Mouse (Mus musculus): Measurements from ENCODE around the gene 6430531B16Rik. TPM values are rescaled to one million over a fixed set of nuclear protein-coding genes. Genes with fewer than 3 reads are reported as not detected.

Gene 6430531B16Rik
- polyA plus RNA-seq, 1 experiment from 2014 or later, result not detected

GRCm38 (mm10) chr7:139974307-139974706, 4.2 kb downstream of the 6430531B16Rik start:
- Histone ChIP-seq H3K4me3 (ENCODE audit: low read depth, low read length) (no peak overlapping the region), H3K9me3 (ENCODE audit: low read length) (no peaks in the 10 kb centered on the region), H3K9ac (replicated peaks) (no peak overlapping the region), H3K4me2 (ENCODE audit: low read depth, low read length) (no peak overlapping the region), H3K27me3 (ENCODE audit: insufficient read depth, low read length) (no peaks in the 10 kb centered on the region), H3K4me1 (ENCODE audit: insufficient read depth) (peaks cover 10% of the 10 kb centered on the region), H3K27ac (ENCODE audit: low read depth) (peak overlapping the region; percentile 84), H3K36me3 (replicated peaks; ENCODE audit: insufficient read depth, low read length) (no peaks in the 10 kb centered on the region)
- DNase-seq (peak; percentile 45), ATAC-seq (peak; percentile 33; the same call in 1 of the 2 replicates)
- 0 out of 2 replicates have a peak, but pooled peaks have one; percentile 32 for TF ChIP-seq EP300 (IDR thresholded peaks at IDR 0.05; ENCODE audit: low read depth)
- TF ChIP-seq CTCF (IDR thresholded peaks at IDR 0.05; ENCODE audit: low read depth), result no peak
- 35% methylated on average over 10 of the region's 10 CpGs for WGBS (ENCODE audit: insufficient replicate concordance)

GRCm38 (mm10) chr7:139972923-139973331, 5.6 kb downstream of the 6430531B16Rik start:
- H3K36me3 ChIP-seq (replicated peaks; ENCODE audit: insufficient read depth, low read length), result no peaks in the 10 kb centered on the region
- no peak overlapping the region for H3K4me3 ChIP-seq (ENCODE audit: low read depth, low read length)
- TF ChIP-seq EP300 (IDR thresholded peaks at IDR 0.05; ENCODE audit: low read depth) (no peak), CTCF (IDR thresholded peaks at IDR 0.05; ENCODE audit: low read depth) (no peak)
- H3K4me1 ChIP-seq (ENCODE audit: insufficient read depth), result no peaks in the 10 kb centered on the region
- H3K9ac ChIP-seq (replicated peaks), result no peak overlapping the region
- H3K27ac ChIP-seq (ENCODE audit: low read depth), result peak overlapping the region; percentile 84; the same call in 1 of the 2 replicates
- H3K4me2 ChIP-seq (ENCODE audit: low read depth, low read length), result no peak overlapping the region
- peak; percentile 23; the same call in 1 of the 2 replicates for ATAC-seq
- H3K27me3 ChIP-seq (ENCODE audit: insufficient read depth, low read length), result 0 out of 2 replicates have a peak, but pooled peaks cover 2% of the 10 kb centered on the region
- DNase-seq, result no peak
- no peaks in the 10 kb centered on the region for H3K9me3 ChIP-seq (ENCODE audit: low read length)

- Histone ChIP-seq H3K4me1 (ENCODE audit: insufficient read depth) (no peaks in the 10 kb centered on the region), H3K27me3 (ENCODE audit: insufficient read depth, low read length) (0 out of 2 replicates have a peak, but pooled peaks cover 2% of the 10 kb centered on the region), H3K4me3 (ENCODE audit: low read depth, low read length) (no peak overlapping the region), H3K4me2 (ENCODE audit: low read depth, low read length) (no peak overlapping the region), H3K36me3 (replicated peaks; ENCODE audit: insufficient read depth, low read length) (no peaks in the 10 kb centered on the region), H3K9me3 (ENCODE audit: low read length) (no peaks in the 10 kb centered on the region), H3K9ac (replicated peaks) (no peak overlapping the region), H3K27ac (ENCODE audit: low read depth) (no peak overlapping the region)
- TF ChIP-seq EP300 (IDR thresholded peaks at IDR 0.05; ENCODE audit: low read depth) (no peak), CTCF (IDR thresholded peaks at IDR 0.05; ENCODE audit: low read depth) (no peak)
- ATAC-seq (peak; percentile 43), DNase-seq (no peak)
- 37% methylated on average over 6 of the region's 6 CpGs for WGBS (ENCODE audit: insufficient replicate concordance)
Observed at GRCm38 (mm10) chr7:139971436-139971835, 7.1 kb downstream of the 6430531B16Rik start.

- H3K4me2 ChIP-seq (ENCODE audit: low read depth, low read length), result no peak overlapping the region
- DNase-seq, result no peak
- no peak overlapping the region for H3K9ac ChIP-seq (replicated peaks)
- no peaks in the 10 kb centered on the region for H3K9me3 ChIP-seq (ENCODE audit: low read length)
- H3K27ac ChIP-seq (ENCODE audit: low read depth), result no peak overlapping the region
- WGBS (ENCODE audit: insufficient replicate concordance), result 58% methylated on average over 5 of the region's 5 CpGs
- no peak for ATAC-seq
- no peak overlapping the region for H3K4me3 ChIP-seq (ENCODE audit: low read depth, low read length)
- no peaks in the 10 kb centered on the region for H3K36me3 ChIP-seq (replicated peaks; ENCODE audit: insufficient read depth, low read length)
- 0 out of 2 replicates have a peak, but pooled peaks cover 2% of the 10 kb centered on the region for H3K27me3 ChIP-seq (ENCODE audit: insufficient read depth, low read length)
- H3K4me1 ChIP-seq (ENCODE audit: insufficient read depth), result no peaks in the 10 kb centered on the region
- TF ChIP-seq EP300 (IDR thresholded peaks at IDR 0.05; ENCODE audit: low read depth) (no peak), CTCF (IDR thresholded peaks at IDR 0.05; ENCODE audit: low read depth) (no peak)
Observed at GRCm38 (mm10) chr7:139970979-139971378, 7.6 kb downstream of the 6430531B16Rik start.

GRCm38 (mm10) chr7:139970216-139970919, 8.2 kb downstream of the 6430531B16Rik start:
- no peak overlapping the region for H3K27ac ChIP-seq (ENCODE audit: low read depth)
- H3K4me3 ChIP-seq (ENCODE audit: low read depth, low read length), result no peak overlapping the region
- H3K9me3 ChIP-seq (ENCODE audit: low read length), result no peaks in the 10 kb centered on the region
- ATAC-seq, result no peak
- 0 out of 2 replicates have a peak, but pooled peaks cover 2% of the 10 kb centered on the region for H3K27me3 ChIP-seq (ENCODE audit: insufficient read depth, low read length)
- H3K4me2 ChIP-seq (ENCODE audit: low read depth, low read length), result no peak overlapping the region
- H3K36me3 ChIP-seq (replicated peaks; ENCODE audit: insufficient read depth, low read length), result no peaks in the 10 kb centered on the region
- TF ChIP-seq EP300 (IDR thresholded peaks at IDR 0.05; ENCODE audit: low read depth) (no peak), CTCF (IDR thresholded peaks at IDR 0.05; ENCODE audit: low read depth) (no peak)
- H3K9ac ChIP-seq (replicated peaks), result no peak overlapping the region
- 67% methylated on average over 10 of the region's 10 CpGs for WGBS (ENCODE audit: insufficient replicate concordance)
- no peak for DNase-seq
- no peaks in the 10 kb centered on the region for H3K4me1 ChIP-seq (ENCODE audit: insufficient read depth)

GRCm38 (mm10) chr7:139969348-139970130, 9.0 kb downstream of the 6430531B16Rik start:
- 0 out of 2 replicates have a peak, but pooled peaks cover 2% of the 10 kb centered on the region for H3K27me3 ChIP-seq (ENCODE audit: insufficient read depth, low read length)
- H3K4me3 ChIP-seq (ENCODE audit: low read depth, low read length), result no peak overlapping the region
- WGBS (ENCODE audit: insufficient replicate concordance), result 47% methylated on average over 10 of the region's 10 CpGs
- no peak overlapping the region for H3K9ac ChIP-seq (replicated peaks)
- no peak for TF ChIP-seq EP300 (IDR thresholded peaks at IDR 0.05; ENCODE audit: low read depth)
- peak; percentile 87 for TF ChIP-seq CTCF (IDR thresholded peaks at IDR 0.05; ENCODE audit: low read depth)
- no peaks in the 10 kb centered on the region for H3K4me1 ChIP-seq (ENCODE audit: insufficient read depth)
- H3K36me3 ChIP-seq (replicated peaks; ENCODE audit: insufficient read depth, low read length), result no peaks in the 10 kb centered on the region
- H3K27ac ChIP-seq (ENCODE audit: low read depth), result no peak overlapping the region
- ATAC-seq, result peak; percentile 33; the same call in 1 of the 2 replicates
- no peaks in the 10 kb centered on the region for H3K9me3 ChIP-seq (ENCODE audit: low read length)
- peak; percentile 77 for DNase-seq
- no peak overlapping the region for H3K4me2 ChIP-seq (ENCODE audit: low read depth, low read length)
